Mouse (Mus musculus): ENCODE measurements around the gene Vmn1r15. TPM values are rescaled to one million over a fixed set of nuclear protein-coding genes. Genes with fewer than 3 reads are reported as not detected.

The Vmn1r15 gene
- polyA plus RNA-seq (2015; fragmentation: Nextera tagmentation; extraction: Ambion mirVana): not detected in 2 replicates

DNA sequence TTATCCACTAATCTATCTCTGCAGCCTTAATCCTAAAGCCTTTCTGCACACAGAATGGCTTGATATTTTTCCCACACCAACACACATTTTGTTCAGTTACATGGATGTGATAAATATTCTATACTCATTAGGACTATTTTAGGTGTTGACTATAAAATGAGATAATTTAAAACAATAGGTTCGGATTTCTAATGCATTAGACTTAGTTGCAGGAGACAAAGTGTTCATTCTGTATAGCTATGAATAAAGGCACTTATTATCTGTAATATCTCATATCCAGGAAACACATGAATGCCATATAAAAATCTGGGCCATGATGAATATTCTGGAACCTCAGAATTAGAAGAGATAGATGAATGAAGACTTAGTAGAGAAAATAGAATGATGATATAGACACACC, at the start of gene Vmn1r15:
Gene Vmn1r15, plus strand, starts transcription at position 301 of the 400 bp plus-strand sequence.
- Histone ChIP-seq H3K4me3 (ENCODE audit: low read depth, low read length) (no peak within 1 kb of the TSS), H3K36me3 (ENCODE audit: insufficient read depth, low read length) (no peaks in the 10 kb centered on the region), H3K4me1 (ENCODE audit: insufficient read depth, low read depth, low read length) (no peaks in the 10 kb centered on the region), H3K9me3 (ENCODE audit: low read length) (no peaks in the 10 kb centered on the region), H3K27ac (ENCODE audit: low read length) (no peak within 1 kb of the TSS), H3K9ac (replicated peaks; ENCODE audit: low read depth) (no peak within 1 kb of the TSS), H3K4me2 (replicated peaks; ENCODE audit: low read depth, low read length) (no peak within 1 kb of the TSS), H3K27me3 (replicated peaks; ENCODE audit: insufficient read depth, low read length) (no peaks in the 10 kb centered on the region)
- no peak for TF ChIP-seq EP300 (IDR thresholded peaks at IDR 0.05)
- no peak for TF ChIP-seq CTCF (IDR thresholded peaks at IDR 0.05)
- DNase-seq (ENCODE audit: low spot score): no peak
- 55% methylated on average over 1 of the region's 1 CpGs for whole genome bisulfite sequencing
- ATAC-seq: no peak

DNA sequence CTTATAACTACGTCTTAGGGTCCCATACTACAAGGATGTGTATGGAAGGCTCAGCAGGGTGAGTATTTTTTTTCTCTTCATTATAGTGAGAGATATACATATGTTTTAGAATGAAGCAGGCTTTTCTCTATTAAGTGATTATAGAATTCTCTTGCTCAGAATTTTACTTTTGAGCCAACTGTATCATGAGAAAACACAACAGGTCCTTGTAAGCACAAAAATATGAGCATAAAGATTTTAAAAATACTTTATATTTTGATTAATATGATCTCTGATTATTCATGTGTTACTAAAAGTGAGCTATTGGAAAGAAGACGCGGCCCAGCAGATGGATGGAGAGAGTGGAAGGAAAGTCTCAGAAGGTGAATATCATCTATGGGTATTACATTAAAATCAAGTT, 26.4 kb upstream of the Vmn1r15 start, which contains the start of gene Vmn1r14:
Gene Vmn1r14, plus strand, starts transcription at position 301 of the 400 bp plus-strand sequence.
- Histone ChIP-seq H3K9me3 (ENCODE audit: low read length) (no peaks in the 10 kb centered on the region), H3K9ac (replicated peaks; ENCODE audit: low read depth) (no peak within 1 kb of the TSS), H3K4me1 (ENCODE audit: insufficient read depth, low read depth, low read length) (no peaks in the 10 kb centered on the region), H3K4me2 (replicated peaks; ENCODE audit: low read depth, low read length) (no peak within 1 kb of the TSS), H3K4me3 (ENCODE audit: low read depth, low read length) (no peak within 1 kb of the TSS), H3K36me3 (ENCODE audit: insufficient read depth, low read length) (no peaks in the 10 kb centered on the region), H3K27me3 (replicated peaks; ENCODE audit: insufficient read depth, low read length) (no peaks in the 10 kb centered on the region), H3K27ac (ENCODE audit: low read length) (no peak within 1 kb of the TSS)
- 90% methylated on average over 3 of the region's 3 CpGs for WGBS
- DNase-seq (ENCODE audit: low spot score) (no peak), ATAC-seq (no peak)
- TF ChIP-seq CTCF (IDR thresholded peaks at IDR 0.05) (no peak), EP300 (IDR thresholded peaks at IDR 0.05) (no peak)

DNA sequence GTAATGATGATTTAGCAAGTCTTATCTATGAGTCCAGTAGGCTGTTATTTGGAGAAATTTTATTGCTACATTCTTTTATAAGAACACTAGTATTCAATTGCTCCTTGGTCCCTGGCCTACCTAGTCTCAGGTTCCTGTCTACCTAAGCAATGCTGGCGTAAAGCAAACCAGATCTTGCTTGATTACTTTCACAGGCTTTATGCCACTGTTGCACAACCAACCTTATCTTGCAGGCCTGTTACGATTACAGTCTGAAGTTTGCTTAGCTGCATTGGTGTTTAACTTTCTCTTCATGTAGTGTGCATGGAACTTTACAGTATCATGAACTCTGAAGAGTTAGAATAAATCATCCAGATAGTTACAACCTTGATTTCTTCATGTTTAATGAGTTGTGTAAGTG, 3.2 kb downstream of the Vmn1r15 start:
- Histone ChIP-seq H3K9me3 (ENCODE audit: low read length) (no peaks in the 10 kb centered on the region), H3K27ac (ENCODE audit: low read length) (no peak overlapping the region), H3K4me2 (replicated peaks; ENCODE audit: low read depth, low read length) (no peak overlapping the region), H3K9ac (replicated peaks; ENCODE audit: low read depth) (no peak overlapping the region), H3K4me1 (ENCODE audit: insufficient read depth, low read depth, low read length) (no peaks in the 10 kb centered on the region), H3K36me3 (ENCODE audit: insufficient read depth, low read length) (no peaks in the 10 kb centered on the region), H3K4me3 (ENCODE audit: low read depth, low read length) (no peak overlapping the region), H3K27me3 (replicated peaks; ENCODE audit: insufficient read depth, low read length) (no peaks in the 10 kb centered on the region)
- ATAC-seq (no peak), DNase-seq (ENCODE audit: low spot score) (no peak)
- WGBS: 69% methylated on average over 2 of the region's 2 CpGs
- TF ChIP-seq CTCF (IDR thresholded peaks at IDR 0.05) (no peak), EP300 (IDR thresholded peaks at IDR 0.05) (no peak)

DNA sequence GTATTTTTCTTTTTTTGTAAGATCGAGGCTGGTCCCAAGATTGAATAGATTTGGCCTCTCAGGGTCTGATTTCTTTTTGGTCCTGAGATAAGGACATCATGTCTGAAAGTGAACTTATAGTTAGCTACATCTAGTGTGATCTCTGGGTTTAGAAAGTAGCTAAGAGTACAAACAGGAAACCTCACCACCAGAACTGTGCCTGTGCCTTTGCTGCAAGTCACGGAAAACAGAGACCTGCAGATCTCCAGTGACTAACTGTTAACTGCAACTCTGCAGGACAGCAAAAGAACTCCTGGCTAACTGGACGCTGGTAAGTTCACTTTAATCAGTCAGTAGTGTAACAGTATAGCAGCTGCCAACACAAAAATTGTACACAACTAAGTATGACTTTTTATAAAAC, 14.1 kb downstream of the Vmn1r15 start:
- Histone ChIP-seq H3K4me3 (ENCODE audit: low read depth, low read length) (no peak overlapping the region), H3K36me3 (ENCODE audit: insufficient read depth, low read length) (no peaks in the 10 kb centered on the region), H3K4me2 (replicated peaks; ENCODE audit: low read depth, low read length) (no peak overlapping the region), H3K27ac (ENCODE audit: low read length) (no peak overlapping the region), H3K27me3 (replicated peaks; ENCODE audit: insufficient read depth, low read length) (no peaks in the 10 kb centered on the region), H3K9ac (replicated peaks; ENCODE audit: low read depth) (no peak overlapping the region), H3K9me3 (ENCODE audit: low read length) (no peaks in the 10 kb centered on the region), H3K4me1 (ENCODE audit: insufficient read depth, low read depth, low read length) (no peaks in the 10 kb centered on the region)
- TF ChIP-seq CTCF (IDR thresholded peaks at IDR 0.05) (no peak), EP300 (IDR thresholded peaks at IDR 0.05) (no peak)
- DNase-seq (ENCODE audit: low spot score): no peak
- ATAC-seq: no peak
- WGBS: 57% methylated on average over 3 of the region's 3 CpGs

DNA sequence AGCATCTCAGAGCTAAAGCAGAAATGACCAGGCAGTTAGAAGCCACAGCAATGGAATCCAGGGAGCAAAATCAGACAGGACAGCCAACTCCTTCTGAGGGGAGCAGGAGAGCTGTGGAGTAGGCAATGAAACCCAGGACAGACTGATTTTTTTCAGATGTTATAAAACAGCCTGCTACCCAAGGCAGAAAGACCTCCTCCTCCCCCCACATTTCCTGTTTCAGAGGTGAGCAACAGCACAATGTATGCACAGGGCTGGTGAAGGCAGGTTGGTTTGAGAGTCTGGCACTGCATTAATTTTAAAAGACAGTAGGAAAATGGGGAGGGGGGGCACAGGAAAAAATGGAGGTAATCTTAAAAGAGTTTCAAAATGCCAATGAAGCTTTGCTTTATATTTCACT, 14.8 kb downstream of the Vmn1r15 start:
- TF ChIP-seq CTCF (IDR thresholded peaks at IDR 0.05): no peak
- TF ChIP-seq EP300 (IDR thresholded peaks at IDR 0.05): no peak
- no peaks in the 10 kb centered on the region for H3K27me3 ChIP-seq (replicated peaks; ENCODE audit: insufficient read depth, low read length)
- no peak overlapping the region for H3K4me3 ChIP-seq (ENCODE audit: low read depth, low read length)
- DNase-seq (ENCODE audit: low spot score): no peak
- H3K9me3 ChIP-seq (ENCODE audit: low read length): no peaks in the 10 kb centered on the region
- no peak overlapping the region for H3K27ac ChIP-seq (ENCODE audit: low read length)
- no peaks in the 10 kb centered on the region for H3K36me3 ChIP-seq (ENCODE audit: insufficient read depth, low read length)
- H3K4me2 ChIP-seq (replicated peaks; ENCODE audit: low read depth, low read length): no peak overlapping the region
- no peaks in the 10 kb centered on the region for H3K4me1 ChIP-seq (ENCODE audit: insufficient read depth, low read depth, low read length)
- H3K9ac ChIP-seq (replicated peaks; ENCODE audit: low read depth): no peak overlapping the region
- ATAC-seq: no peak

DNA sequence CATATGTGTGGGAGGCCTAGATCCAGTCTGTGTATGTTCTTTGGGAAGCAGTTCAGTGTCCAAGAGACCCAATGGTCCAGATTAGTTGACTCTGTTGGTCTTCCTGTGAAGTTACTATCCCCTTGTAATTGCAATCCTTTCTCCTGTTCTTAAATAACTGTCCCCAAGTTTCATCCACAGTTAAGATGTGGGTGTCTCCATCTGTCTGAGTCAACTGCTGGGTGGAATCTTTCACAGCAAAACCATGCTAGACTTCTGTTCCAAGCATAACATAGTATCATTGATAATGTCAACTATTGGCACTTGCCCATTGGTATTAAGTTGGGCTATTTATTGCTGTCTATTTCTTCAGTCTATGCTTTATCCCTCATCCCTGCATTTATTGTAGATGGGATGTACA, 21.2 kb downstream of the Vmn1r15 start:
- H3K36me3 ChIP-seq (ENCODE audit: insufficient read depth, low read length): no peaks in the 10 kb centered on the region
- TF ChIP-seq EP300 (IDR thresholded peaks at IDR 0.05) (no peak), CTCF (IDR thresholded peaks at IDR 0.05) (no peak)
- no peak for DNase-seq (ENCODE audit: low spot score)
- H3K4me1 ChIP-seq (ENCODE audit: insufficient read depth, low read depth, low read length): no peaks in the 10 kb centered on the region
- H3K4me3 ChIP-seq (ENCODE audit: low read depth, low read length): no peak overlapping the region
- no peak overlapping the region for H3K4me2 ChIP-seq (replicated peaks; ENCODE audit: low read depth, low read length)
- H3K27ac ChIP-seq (ENCODE audit: low read length): no peak overlapping the region
- H3K9me3 ChIP-seq (ENCODE audit: low read length): no peaks in the 10 kb centered on the region
- no peaks in the 10 kb centered on the region for H3K27me3 ChIP-seq (replicated peaks; ENCODE audit: insufficient read depth, low read length)
- H3K9ac ChIP-seq (replicated peaks; ENCODE audit: low read depth): no peak overlapping the region
- ATAC-seq: no peak

Other genes with a start within 250 kb of the Vmn1r15 start
- gene Vmn1r7, start 232.6 kb upstream of the Vmn1r15 start, polyA plus RNA-seq (2015; fragmentation: Nextera tagmentation; extraction: Ambion mirVana): not detected in 2 replicates
- not detected in 2 replicates for gene Vmn1r8, start 225.7 kb upstream of the Vmn1r15 start, polyA plus RNA-seq (2015; fragmentation: Nextera tagmentation; extraction: Ambion mirVana)
- not detected in 2 replicates for gene Vmn1r9, start 191.2 kb upstream of the Vmn1r15 start, polyA plus RNA-seq (2015; fragmentation: Nextera tagmentation; extraction: Ambion mirVana)
- gene Vmn1r10, start 148.5 kb upstream of the Vmn1r15 start, polyA plus RNA-seq (2015; fragmentation: Nextera tagmentation; extraction: Ambion mirVana): not detected in 2 replicates
- gene Vmn1r11, start 124.5 kb upstream of the Vmn1r15 start, polyA plus RNA-seq (2015; fragmentation: Nextera tagmentation; extraction: Ambion mirVana): not detected in 2 replicates
- not detected in 2 replicates for gene Vmn1r12, start 101.0 kb upstream of the Vmn1r15 start, polyA plus RNA-seq (2015; fragmentation: Nextera tagmentation; extraction: Ambion mirVana)
- gene Vmn1r13, start 54.7 kb upstream of the Vmn1r15 start, polyA plus RNA-seq (2015; fragmentation: Nextera tagmentation; extraction: Ambion mirVana): not detected in 2 replicates
- not detected in 2 replicates for gene Vmn1r14, start 26.3 kb upstream of the Vmn1r15 start, polyA plus RNA-seq (2015; fragmentation: Nextera tagmentation; extraction: Ambion mirVana)
- not detected in 2 replicates for gene Vmn1r16, start 71.5 kb downstream of the Vmn1r15 start, polyA plus RNA-seq (2015; fragmentation: Nextera tagmentation; extraction: Ambion mirVana)
- gene Vmn1r17, start 105.8 kb downstream of the Vmn1r15 start, polyA plus RNA-seq (2015; fragmentation: Nextera tagmentation; extraction: Ambion mirVana): not detected in 2 replicates
- gene Vmn1r18, start 137.8 kb downstream of the Vmn1r15 start, polyA plus RNA-seq (2015; fragmentation: Nextera tagmentation; extraction: Ambion mirVana): not detected in 2 replicates
- not detected in 2 replicates for gene Vmn1r19, start 145.8 kb downstream of the Vmn1r15 start, polyA plus RNA-seq (2015; fragmentation: Nextera tagmentation; extraction: Ambion mirVana)
- gene Vmn1r20, start 171.0 kb downstream of the Vmn1r15 start, polyA plus RNA-seq (2015; fragmentation: Nextera tagmentation; extraction: Ambion mirVana): not detected in 2 replicates

All from lung, postnatal 0 days (tissue).